Mouse (Mus musculus) thymus, adult 2 months (tissue): ENCODE measurements around the gene Cast. TPM values are rescaled to one million over a fixed set of nuclear protein-coding genes. Genes with fewer than 3 reads are reported as not detected.

Experiments
- DNase-seq: peaks from one replicate; pipeline ENCODE4 v3.0.0; 2021
- H3K27ac ChIP-seq: fragments of 200-500 bp; 2 replicates; pipeline ENCODE4 v1.5.1; 2012; ENCODE audit warnings: low read length, control low read depth; ENCODE audit not compliant: control insufficient read depth, insufficient read depth
- H3K27me3 ChIP-seq: fragments of 200-500 bp; 2 replicates; pipeline ENCODE4 v1.6.1; 2012; ENCODE audit warnings: mild to moderate bottlenecking, low read length, moderate library complexity, mixed read lengths; ENCODE audit not compliant: control insufficient read depth, insufficient read depth
- H3K36me3 ChIP-seq: fragments of 200-500 bp; 2 replicates; pipeline ENCODE4 v1.6.1; 2012; ENCODE audit warnings: mild to moderate bottlenecking, low read length, moderate library complexity; ENCODE audit not compliant: control insufficient read depth, insufficient read depth
- H3K4me1 ChIP-seq: fragments of 200-500 bp; replicated peaks from 2 replicates; pipeline ENCODE4 v1.6.1; 2012; ENCODE audit warnings: low read length; ENCODE audit not compliant: control insufficient read depth, insufficient read depth
- H3K4me3 ChIP-seq: fragments of 200-500 bp; 2 replicates; pipeline ENCODE4 v1.5.1; 2012; ENCODE audit warnings: mild to moderate bottlenecking, low read length, control low read depth, moderate library complexity; ENCODE audit not compliant: control insufficient read depth, insufficient read depth
- CTCF ChIP-seq: fragments of 200-500 bp; IDR thresholded peaks from 2 replicates; pipeline ENCODE4 v1.5.1; 2012; ENCODE audit warnings: mild to moderate bottlenecking, control low read depth, low read length, moderate library complexity, borderline replicate concordance; ENCODE audit not compliant: control insufficient read depth, poor library complexity, insufficient read depth; ENCODE audit errors: extremely low read depth
- POLR2A ChIP-seq: fragments of 200-500 bp; IDR thresholded peaks from 2 replicates; pipeline ENCODE4 v1.6.1; 2012; ENCODE audit warnings: mild to moderate bottlenecking, low read length, control low read depth, moderate library complexity; ENCODE audit not compliant: control insufficient read depth, poor library complexity, insufficient read depth; ENCODE audit errors: extremely low read depth
- WGBS: fragments of 180-500 bp; shearing (Covaris S2); methylation state at CpG from one replicate; pipeline ENCODE4 v1.1.7; 2018; 5-methylcytosine and 5-hydroxymethylcytosine counted together
- polyA plus RNA-seq: library from polyadenylated mRNA; depleted of rRNA; stranded (reverse); fragments of >200 nt; gene quantifications from 2 replicates; pipeline ENCODE4 v1.2.3, GENCODE M21; 2012; rRNA removed

The Cast gene
- 10.7 and 12.3 TPM in 2 replicates for polyA plus RNA-seq

DNA sequence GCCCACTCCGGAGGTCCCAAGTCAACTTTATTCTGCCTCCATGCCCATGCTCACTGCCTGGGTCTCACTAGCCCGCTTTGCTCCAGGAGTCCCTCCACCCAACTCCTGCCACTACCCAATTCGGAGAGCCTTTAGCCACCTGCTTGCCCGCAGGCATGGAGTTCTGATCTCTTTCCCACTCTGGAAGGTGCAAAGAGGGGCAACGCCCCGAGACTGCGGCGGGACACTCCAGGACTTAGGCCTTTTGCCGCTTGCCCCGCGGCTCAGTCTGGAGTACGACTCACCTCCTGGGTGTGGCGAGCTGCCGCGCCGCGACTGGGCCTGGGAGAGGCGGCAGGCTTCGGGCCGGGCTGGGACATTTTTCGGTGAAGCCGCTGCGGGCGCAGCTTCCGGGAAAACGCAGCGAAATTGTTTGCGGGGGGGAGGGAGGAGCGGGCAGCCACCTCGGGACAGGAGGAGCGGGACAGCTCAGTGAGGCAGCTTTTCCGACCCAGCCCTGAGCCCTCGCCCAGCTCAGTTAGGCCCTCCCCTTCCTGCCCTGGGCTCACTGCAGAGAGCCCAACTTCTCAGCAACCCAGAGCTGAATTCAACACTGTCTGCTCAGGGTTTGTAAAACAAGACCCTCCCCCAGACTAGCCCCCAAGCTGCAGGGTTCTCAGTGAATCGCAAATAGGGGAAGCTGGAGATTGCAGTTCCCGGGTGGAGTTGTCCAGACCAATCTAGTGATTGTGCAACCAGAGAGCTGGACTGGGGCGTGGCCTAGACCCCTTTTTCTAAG lies at the start of gene Cast:
Cast (minus strand) TSS at position 659 of the 778 bp plus-strand sequence.
- WGBS: 2% methylated on average over 36 of the region's 36 CpGs
- H3K4me3 ChIP-seq: peak within 1 kb of the TSS; percentile 80
- TF ChIP-seq POLR2A (peak; percentile 66), CTCF (no peak)
- peak within 1 kb of the TSS; percentile 74 for H3K27ac ChIP-seq
- peak; percentile 70 for DNase-seq
- H3K4me1 ChIP-seq: peaks cover 8% of the 10 kb centered on the region
- no peaks in the 10 kb centered on the region for H3K27me3 ChIP-seq
- no peaks in the 10 kb centered on the region for H3K36me3 ChIP-seq

DNA sequence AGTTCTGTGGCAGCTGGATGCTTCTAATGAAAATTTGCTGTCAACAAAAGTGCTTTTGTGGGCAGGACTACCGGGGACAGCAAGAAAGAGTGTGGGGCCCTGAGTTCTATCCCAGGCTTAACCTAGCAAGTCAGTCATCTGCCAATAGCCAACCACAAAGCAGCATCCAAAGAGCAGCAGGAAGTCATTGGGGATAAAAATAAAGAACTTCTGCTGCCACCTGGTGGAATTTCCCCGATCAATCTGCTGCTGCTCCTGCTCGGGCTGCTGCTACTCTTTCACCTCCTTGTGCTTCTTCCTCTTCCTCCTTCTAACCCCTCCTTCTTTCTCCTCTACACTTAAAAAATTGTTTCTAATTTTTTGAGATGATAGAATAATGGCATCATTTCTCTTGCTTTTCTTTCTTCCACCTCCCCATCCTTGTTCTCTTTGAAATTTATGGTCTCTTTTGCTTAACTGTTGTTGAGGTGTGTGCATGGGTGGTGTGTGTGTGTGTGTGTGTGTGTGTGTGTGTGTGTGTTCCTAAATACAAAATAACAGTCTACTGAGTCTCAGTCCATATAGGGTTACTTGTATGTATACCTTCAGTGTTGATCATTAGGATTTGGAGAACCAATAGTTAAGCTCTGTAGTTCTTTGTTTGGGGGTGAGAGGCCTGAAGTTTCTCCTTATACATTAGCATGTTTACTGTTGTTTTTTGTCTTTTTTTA lies 45.9 kb upstream of the Cast start:
- H3K4me3 ChIP-seq: no peak overlapping the region
- no peaks in the 10 kb centered on the region for H3K36me3 ChIP-seq
- TF ChIP-seq CTCF: no peak
- no peak for TF ChIP-seq POLR2A
- no peaks in the 10 kb centered on the region for H3K27me3 ChIP-seq
- no peak overlapping the region for H3K27ac ChIP-seq
- WGBS: 1% methylated on average over 3 of the region's 3 CpGs
- DNase-seq: peak; percentile 80
- no peaks in the 10 kb centered on the region for H3K4me1 ChIP-seq

DNA sequence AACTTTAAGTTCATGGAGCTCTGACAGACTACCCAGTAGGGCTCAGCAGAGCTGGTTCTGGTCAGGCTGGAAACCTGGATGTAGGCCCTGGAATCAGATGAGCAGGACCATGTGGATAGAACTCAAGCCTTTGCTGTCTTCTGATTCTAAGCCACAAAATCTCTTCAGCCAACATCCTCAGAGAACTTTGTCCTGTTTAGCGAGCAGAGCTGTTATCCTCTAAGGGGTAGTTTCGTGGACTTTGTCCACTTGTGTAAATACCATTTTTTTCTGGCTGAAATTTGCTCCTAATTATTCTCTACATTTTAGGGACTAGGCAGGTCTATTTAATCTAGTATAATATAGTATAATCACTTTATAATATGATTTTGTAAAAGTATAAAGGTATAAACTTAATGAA lies 42.2 kb upstream of the Cast start:
- H3K27ac ChIP-seq: no peak overlapping the region
- H3K4me1 ChIP-seq: peaks cover 4% of the 10 kb centered on the region; the same call in 1 of the 2 replicates
- no peak for DNase-seq
- 96% methylated on average over 2 of the region's 2 CpGs for WGBS
- no peak overlapping the region for H3K4me3 ChIP-seq
- H3K27me3 ChIP-seq: no peaks in the 10 kb centered on the region
- TF ChIP-seq CTCF (no peak), POLR2A (no peak)
- no peaks in the 10 kb centered on the region for H3K36me3 ChIP-seq

DNA sequence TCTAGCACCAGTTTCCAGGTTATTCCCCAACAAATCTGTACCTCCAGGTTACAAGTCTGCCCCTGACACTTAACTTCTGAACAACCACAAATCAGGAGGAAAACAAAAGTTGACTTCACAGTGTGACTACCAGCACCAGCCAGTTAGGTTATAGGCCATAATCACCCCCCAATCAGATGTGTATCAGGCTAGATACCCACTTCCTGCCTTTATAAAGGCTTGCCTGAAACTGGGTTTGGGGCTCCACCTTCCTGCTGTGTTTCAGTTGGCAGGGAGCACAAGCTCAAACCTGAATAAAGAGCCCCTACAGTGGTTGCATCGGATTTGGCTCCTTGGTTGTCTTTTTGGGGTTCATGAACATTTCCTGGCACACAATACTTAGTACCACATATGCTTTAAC lies 37.3 kb upstream of the Cast start:
- Histone ChIP-seq H3K36me3 (no peaks in the 10 kb centered on the region), H3K27ac (no peak overlapping the region), H3K4me3 (no peak overlapping the region), H3K4me1 (peaks cover 4% of the 10 kb centered on the region; the same call in 1 of the 2 replicates), H3K27me3 (no peaks in the 10 kb centered on the region)
- peak; percentile 9 for DNase-seq
- TF ChIP-seq POLR2A: no peak
- 9% methylated on average over 1 of the region's 1 CpGs for WGBS

DNA sequence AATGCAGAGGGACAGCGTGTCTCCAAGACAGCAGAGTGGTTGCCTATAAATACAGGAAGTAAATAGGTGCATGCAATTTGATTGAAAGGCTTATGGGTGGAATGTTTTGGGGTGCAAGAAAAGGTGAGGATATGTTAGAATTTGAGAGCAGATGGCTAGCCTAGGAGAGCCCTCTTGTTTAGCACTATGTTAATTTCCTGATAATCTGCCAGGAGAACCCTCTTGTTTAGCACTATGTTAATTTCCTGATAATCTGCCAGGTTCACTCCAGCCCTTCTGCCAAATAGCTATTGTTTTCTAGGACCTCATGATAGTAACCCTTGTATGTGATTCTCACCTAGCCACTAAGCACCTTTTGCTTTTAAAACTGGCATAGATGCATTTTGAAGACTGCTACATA lies 25.9 kb upstream of the Cast start:
- no peaks in the 10 kb centered on the region for H3K27me3 ChIP-seq
- 98% methylated on average over 1 of the region's 1 CpGs for WGBS
- H3K36me3 ChIP-seq: no peaks in the 10 kb centered on the region
- no peak for DNase-seq
- no peak overlapping the region for H3K27ac ChIP-seq
- no peak for TF ChIP-seq CTCF
- TF ChIP-seq POLR2A: no peak
- no peaks in the 10 kb centered on the region for H3K4me1 ChIP-seq
- no peak overlapping the region for H3K4me3 ChIP-seq

DNA sequence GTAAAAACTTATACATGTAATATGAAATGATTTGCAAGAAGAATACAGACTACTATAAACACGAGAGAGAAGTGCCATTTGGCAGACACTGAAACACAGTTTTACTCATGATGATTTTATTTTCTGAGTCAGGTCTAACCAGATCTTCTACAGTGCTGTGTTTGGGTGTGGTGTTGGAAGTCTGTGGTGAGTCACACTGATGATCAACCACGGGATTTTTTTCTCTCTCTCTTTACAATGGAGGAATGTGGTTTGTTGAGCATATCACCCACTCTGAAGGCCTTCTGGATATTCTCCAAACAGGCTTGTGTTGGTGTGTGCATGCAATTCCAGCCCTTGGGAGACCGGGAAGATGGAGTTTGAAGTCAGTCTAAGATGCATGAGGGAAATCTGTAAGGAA lies 13.5 kb upstream of the Cast start:
- 65% methylated on average over 3 of the region's 3 CpGs for WGBS
- no peaks in the 10 kb centered on the region for H3K27me3 ChIP-seq
- no peak for TF ChIP-seq CTCF
- TF ChIP-seq POLR2A: no peak
- no peaks in the 10 kb centered on the region for H3K4me1 ChIP-seq
- no peak overlapping the region for H3K4me3 ChIP-seq
- no peaks in the 10 kb centered on the region for H3K36me3 ChIP-seq
- H3K27ac ChIP-seq: no peak overlapping the region
- DNase-seq: no peak

DNA sequence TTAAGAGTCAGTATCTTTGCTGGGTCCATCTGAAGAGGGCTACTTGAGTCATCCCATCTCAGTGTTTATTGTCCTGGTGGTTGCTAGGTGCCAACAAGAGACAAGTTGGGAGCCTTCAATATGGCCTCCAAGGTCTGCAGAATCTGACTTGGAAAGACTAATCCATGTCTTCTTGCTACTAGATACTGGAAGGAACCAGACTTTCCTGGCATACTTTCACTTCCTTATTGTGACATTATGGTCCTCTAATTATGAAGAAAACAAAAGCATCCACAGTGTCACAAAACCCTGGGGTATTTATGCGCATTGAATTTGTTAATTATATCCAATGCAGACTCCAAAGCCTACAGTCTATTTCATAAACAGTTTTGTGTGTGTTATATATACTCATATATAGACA lies 7.1 kb upstream of the Cast start:
- no peak for DNase-seq
- H3K27me3 ChIP-seq: no peaks in the 10 kb centered on the region
- TF ChIP-seq POLR2A (no peak), CTCF (no peak)
- H3K4me3 ChIP-seq: no peak overlapping the region
- H3K4me1 ChIP-seq: no peaks in the 10 kb centered on the region
- H3K36me3 ChIP-seq: no peaks in the 10 kb centered on the region
- WGBS: 91% methylated on average over 1 of the region's 1 CpGs
- H3K27ac ChIP-seq: no peak overlapping the region
